Mouse (Mus musculus): ENCODE measurements around the gene Rexo4.

- TF ChIP-seq CTCF (IDR thresholded peaks at IDR 0.05; ENCODE audit: low read depth) (no peak), EP300 (IDR thresholded peaks at IDR 0.05; ENCODE audit: low read depth) (no peak)
Observed at GRCm38 (mm10) chr2:26914148-26914941, 49.8 kb downstream of the Rexo4 start.
